Mouse (Mus musculus): ENCODE measurements around the gene R3hcc1l. TPM values are rescaled to one million over a fixed set of nuclear protein-coding genes. Genes with fewer than 3 reads are reported as not detected.

R3hcc1l gene
- total RNA-seq, 2 experiments from 2014 or later, result 23.8 to 26.9 TPM

- no peak for DNase-seq (ENCODE audit: low spot score in 2 of 2)
Measured at GRCm38 (mm10) chr19:42539414-42540189, 21.0 kb downstream of the R3hcc1l start.

- no peak for DNase-seq (ENCODE audit: low spot score in 2 of 2)
Measured at GRCm38 (mm10) chr19:42540649-42541048, 22.1 kb downstream of the R3hcc1l start.

GRCm38 (mm10) chr19:42558701-42559100 lies 40.1 kb downstream of the R3hcc1l start:
- no peak for DNase-seq (ENCODE audit: low spot score in 2 of 2)

- DNase-seq (ENCODE audit: low spot score in 2 of 2), result no peak
Measured at GRCm38 (mm10) chr19:42561991-42562390, 43.4 kb downstream of the R3hcc1l start.

- no peak for DNase-seq (ENCODE audit: low spot score in 2 of 2)
Measured at GRCm38 (mm10) chr19:42562981-42563380, 44.4 kb downstream of the R3hcc1l start.

- DNase-seq (ENCODE audit: low spot score in 2 of 2), result no peak
Measured at GRCm38 (mm10) chr19:42563726-42564270, 45.2 kb downstream of the R3hcc1l start.

GRCm38 (mm10) chr19:42566283-42567019 lies 47.9 kb downstream of the R3hcc1l start:
- no peak for DNase-seq (ENCODE audit: low spot score in 2 of 2)

- DNase-seq (ENCODE audit: low spot score in 2 of 2), result no peak
Measured at GRCm38 (mm10) chr19:42567020-42567419, 48.5 kb downstream of the R3hcc1l start.

- no peak for DNase-seq (ENCODE audit: low spot score in 2 of 2)
Measured at GRCm38 (mm10) chr19:42569076-42569475, 50.5 kb downstream of the R3hcc1l start.

GRCm38 (mm10) chr19:42571291-42571690 lies 52.7 kb downstream of the R3hcc1l start:
- no peak for DNase-seq (ENCODE audit: low spot score in 2 of 2)

GRCm38 (mm10) chr19:42575317-42575716 lies 56.8 kb downstream of the R3hcc1l start:
- DNase-seq (ENCODE audit: low spot score in 2 of 2), result no peak

- DNase-seq (ENCODE audit: low spot score in 2 of 2), result no peak
Measured at GRCm38 (mm10) chr19:42576856-42577255, 58.3 kb downstream of the R3hcc1l start.

GRCm38 (mm10) chr19:42578631-42579030 lies 60.1 kb downstream of the R3hcc1l start:
- no peak for DNase-seq (ENCODE audit: low spot score in 2 of 2)

GRCm38 (mm10) chr19:42580701-42581100 lies 62.1 kb downstream of the R3hcc1l start:
- DNase-seq (ENCODE audit: low spot score in 2 of 2), result no peak

- no peak for DNase-seq (ENCODE audit: low spot score in 2 of 2)
Measured at GRCm38 (mm10) chr19:42582811-42583370, 64.3 kb downstream of the R3hcc1l start.

- DNase-seq (ENCODE audit: low spot score in 2 of 2), result no peak
Measured at GRCm38 (mm10) chr19:42583677-42584076, 65.1 kb downstream of the R3hcc1l start.

GRCm38 (mm10) chr19:42584188-42584587 lies 65.6 kb downstream of the R3hcc1l start:
- no peak for DNase-seq (ENCODE audit: low spot score in 2 of 2)

- no peak for DNase-seq (ENCODE audit: low spot score in 2 of 2)
Measured at GRCm38 (mm10) chr19:42587704-42588103, 69.1 kb downstream of the R3hcc1l start.

- DNase-seq (ENCODE audit: low spot score in 2 of 2), result no peak
Measured at GRCm38 (mm10) chr19:42589246-42589645, 70.7 kb downstream of the R3hcc1l start.

GRCm38 (mm10) chr19:42591534-42591933 lies 73.0 kb downstream of the R3hcc1l start:
- no peak for DNase-seq (ENCODE audit: low spot score in 2 of 2)

- DNase-seq (ENCODE audit: low spot score in 2 of 2), result no peak
Measured at GRCm38 (mm10) chr19:42593456-42593855, 74.9 kb downstream of the R3hcc1l start.

GRCm38 (mm10) chr19:42595066-42595465 lies 76.5 kb downstream of the R3hcc1l start:
- no peak for DNase-seq (ENCODE audit: low spot score in 2 of 2)
